Mouse (Mus musculus): ENCODE measurements around the gene Cnksr3.

- no peak for TF ChIP-seq CTCF (IDR thresholded peaks at IDR 0.05; ENCODE audit: extremely low read depth, insufficient read length, insufficient replicate concordance, low read depth, low read length)
- TF ChIP-seq POLR2A (IDR thresholded peaks at IDR 0.05; ENCODE audit: low read depth, low read length) = no peak
Observed at GRCm38 (mm10) chr10:7206571-7206970, 5.5 kb downstream of the Cnksr3 start.

Measured in small intestine, adult 2 months (tissue).